Mouse (Mus musculus): ENCODE measurements at regions not wholly inside any gene's neighbourhood (a gene's known extent, or its start where the extent isn't known, plus 50 kb on each side); places are given as distances from the start of the nearest gene placed in this dataset.
A peak's percentile ranks its signal among the peaks of the same experiment; 100 is the strongest.
"Not testable (repeated sequence)": the region's sequence is repeated elsewhere in the genome, so short reads cannot be mapped to it uniquely, and the experiment has no call there.

DNA sequence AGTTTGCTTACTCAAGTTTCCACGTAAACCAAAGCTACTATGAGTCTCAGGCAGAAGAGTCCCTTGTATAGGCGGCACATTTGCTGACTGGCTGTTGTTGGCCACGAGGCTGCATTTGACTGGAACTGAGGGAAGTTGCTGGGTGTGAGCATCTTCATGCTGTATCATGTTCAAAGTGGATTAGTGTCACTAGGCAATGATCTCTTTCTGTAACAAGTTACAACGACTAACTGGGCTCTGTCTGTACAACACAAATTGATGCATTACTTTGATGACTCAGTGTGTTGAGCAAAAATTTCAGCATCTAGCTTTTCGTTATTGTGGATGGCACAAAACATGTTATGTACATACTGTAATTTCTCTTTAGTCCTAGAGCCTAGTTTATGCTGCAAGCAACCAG is 203.7 kb upstream of the P2ry1 start:
- no peak for DNase-seq (ENCODE audit: low read depth in 2 of 2, low spot score in 2 of 2)

DNA sequence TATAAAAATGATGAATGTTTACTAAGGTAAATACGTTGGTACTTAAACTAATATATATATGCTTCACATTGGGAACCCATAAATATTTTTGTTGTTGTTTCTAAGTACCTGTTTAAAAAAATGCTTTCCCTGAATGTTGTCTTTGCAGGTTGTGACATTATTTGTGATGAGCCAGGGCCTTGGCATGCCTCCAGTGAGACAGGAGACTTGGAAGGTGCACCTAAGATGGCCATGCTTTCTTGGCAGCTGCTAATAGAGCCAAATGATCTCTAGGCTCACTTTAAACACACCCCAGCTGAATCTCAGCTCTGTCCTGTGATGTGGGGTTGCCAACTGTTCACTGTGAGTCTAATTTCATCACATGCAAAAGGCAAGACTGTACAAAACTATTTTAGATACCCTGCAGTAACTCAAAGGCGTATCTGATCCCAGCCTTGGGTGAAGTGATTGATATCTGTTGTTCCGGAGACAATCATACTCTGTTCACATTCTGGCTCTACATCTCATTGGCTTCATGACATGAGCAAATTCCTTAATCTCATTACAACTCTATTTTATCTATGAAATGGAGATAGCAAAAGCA is 197.8 kb upstream of the P2ry1 start:
- no peak for DNase-seq (ENCODE audit: low read depth in 2 of 2, low spot score in 2 of 2)

DNA sequence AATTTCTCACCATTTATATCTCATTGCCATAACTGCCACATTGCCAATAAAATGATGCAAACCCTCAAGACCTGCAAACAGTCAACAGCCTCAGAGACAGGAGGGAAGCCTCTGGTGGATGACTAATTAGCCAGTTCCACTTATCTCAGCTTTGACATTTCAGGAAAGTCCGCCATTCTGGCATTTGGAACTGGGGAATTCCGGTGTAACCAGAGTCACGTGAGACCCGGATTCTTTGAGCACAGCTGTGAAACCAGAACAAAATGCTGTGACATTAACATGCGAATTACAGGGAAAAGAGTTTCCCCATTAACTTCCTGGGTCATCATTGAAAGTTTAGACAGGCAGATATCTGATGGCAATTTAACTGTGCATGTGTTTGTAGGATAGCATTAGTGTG is 190.7 kb upstream of the P2ry1 start:
- DNase-seq (ENCODE audit: low read depth in 2 of 2, low spot score in 2 of 2), result no peak

- no peak for DNase-seq (ENCODE audit: low read depth in 2 of 2, low spot score in 2 of 2)
Observed at GRCm38 (mm10) chr3:60813485-60813884, 189.1 kb upstream of the P2ry1 start.

- peak in 1 of 2 experiments; percentile 4 for DNase-seq (ENCODE audit: low read depth in 2 of 2, low spot score in 2 of 2)
Observed at GRCm38 (mm10) chr3:60819684-60820281, 182.8 kb upstream of the P2ry1 start.

DNA sequence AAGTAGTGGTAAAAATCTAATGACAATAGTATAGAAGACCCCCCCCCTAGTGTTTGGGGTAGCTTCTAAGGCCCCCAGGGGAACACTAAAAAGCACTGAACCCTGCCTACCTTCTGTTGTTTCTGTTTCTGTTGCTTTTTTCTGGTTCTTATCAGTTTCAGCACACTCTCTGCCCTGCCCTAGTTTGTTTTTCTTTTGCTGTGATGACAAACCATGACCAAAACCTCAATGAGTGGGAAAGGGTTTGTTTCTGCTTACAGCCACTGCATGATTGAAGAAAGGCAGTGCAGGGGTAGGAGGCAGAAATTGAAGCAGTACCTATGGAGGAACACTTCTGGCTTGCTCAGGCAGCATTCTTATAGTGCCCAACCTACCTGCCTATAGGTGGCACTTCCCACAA is 181.1 kb upstream of the P2ry1 start:
- peak in 1 of 2 experiments; percentile 5 for DNase-seq (ENCODE audit: low read depth in 2 of 2, low spot score in 2 of 2)

DNA sequence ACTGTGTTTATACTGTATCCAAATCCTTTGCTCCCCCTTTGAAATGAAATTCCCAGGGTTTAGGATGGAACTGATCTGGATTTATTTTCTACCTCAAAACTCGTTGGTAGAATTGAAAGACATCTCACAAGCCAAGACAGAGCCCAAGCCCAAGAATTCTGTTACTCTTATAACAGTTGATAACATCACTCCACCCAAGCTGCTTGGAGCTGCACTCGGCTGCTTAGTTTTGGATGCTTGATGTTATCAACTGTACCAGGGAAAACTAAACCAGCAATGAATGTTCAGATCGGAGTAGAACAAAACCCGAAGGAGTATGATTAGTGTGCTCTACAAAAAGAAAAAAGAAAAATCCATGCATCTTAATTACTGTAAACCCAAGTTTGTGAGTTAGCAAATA is 175.8 kb upstream of the P2ry1 start:
- DNase-seq (ENCODE audit: low read depth in 2 of 2, low spot score in 2 of 2), result no peak

- no peak for DNase-seq (ENCODE audit: low read depth in 2 of 2, low spot score in 2 of 2)
Observed at GRCm38 (mm10) chr3:60832385-60832784, 170.2 kb upstream of the P2ry1 start.

GRCm38 (mm10) chr3:60841895-60842294 is 160.7 kb upstream of the P2ry1 start:
- no peak for DNase-seq (ENCODE audit: low read depth in 2 of 2, low spot score in 2 of 2)

GRCm38 (mm10) chr3:60845293-60845692 is 157.3 kb upstream of the P2ry1 start:
- DNase-seq (ENCODE audit: low read depth in 2 of 2, low spot score in 2 of 2), result no peak

DNA sequence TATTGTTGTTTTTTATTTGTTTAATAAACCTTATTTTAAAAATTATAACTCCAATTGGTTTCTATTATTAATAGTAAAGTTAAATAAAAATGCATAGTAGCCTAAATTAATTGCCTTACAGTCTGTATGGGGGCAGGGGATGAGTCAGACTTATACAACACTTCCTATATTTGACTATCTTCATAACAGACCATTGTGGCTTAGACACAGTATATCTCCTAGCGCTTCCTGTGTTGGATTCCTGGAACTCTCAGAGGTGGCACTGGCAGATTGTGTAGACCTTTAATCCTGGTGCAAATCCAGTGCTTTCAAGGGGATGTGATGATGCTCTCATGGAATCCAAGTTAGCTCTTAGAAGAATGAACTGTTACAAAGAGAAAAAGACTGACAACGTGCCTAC is 154.2 kb upstream of the P2ry1 start:
- no peak for DNase-seq (ENCODE audit: low read depth in 2 of 2, low spot score in 2 of 2)

DNA sequence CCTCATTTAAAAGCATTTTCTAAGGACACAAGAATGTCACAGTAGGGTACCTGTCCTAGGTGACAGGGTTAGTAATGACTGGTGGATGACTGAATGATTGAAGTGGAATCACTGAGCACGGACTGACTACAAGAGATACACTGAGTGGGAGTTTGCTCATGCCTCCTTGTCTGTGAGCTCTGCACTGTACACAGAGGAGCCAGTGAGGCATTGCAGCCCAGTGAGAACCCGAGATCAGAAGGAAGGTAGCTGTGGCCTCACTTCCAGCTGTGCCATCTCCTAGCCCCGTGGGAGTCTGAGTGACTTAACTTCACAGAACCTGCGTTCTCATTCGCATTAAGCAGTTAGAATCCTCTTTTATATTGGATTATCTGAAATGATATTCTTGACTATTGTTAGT is 148.8 kb upstream of the P2ry1 start:
- no peak for DNase-seq (ENCODE audit: low read depth in 2 of 2, low spot score in 2 of 2)

- no peak for DNase-seq (ENCODE audit: low read depth in 2 of 2, low spot score in 2 of 2)
Observed at GRCm38 (mm10) chr3:60855734-60856133, 146.9 kb upstream of the P2ry1 start.

- DNase-seq (ENCODE audit: low read depth in 2 of 2, low spot score in 2 of 2), result no peak
Observed at GRCm38 (mm10) chr3:60858474-60859118, 144.0 kb upstream of the P2ry1 start.

DNA sequence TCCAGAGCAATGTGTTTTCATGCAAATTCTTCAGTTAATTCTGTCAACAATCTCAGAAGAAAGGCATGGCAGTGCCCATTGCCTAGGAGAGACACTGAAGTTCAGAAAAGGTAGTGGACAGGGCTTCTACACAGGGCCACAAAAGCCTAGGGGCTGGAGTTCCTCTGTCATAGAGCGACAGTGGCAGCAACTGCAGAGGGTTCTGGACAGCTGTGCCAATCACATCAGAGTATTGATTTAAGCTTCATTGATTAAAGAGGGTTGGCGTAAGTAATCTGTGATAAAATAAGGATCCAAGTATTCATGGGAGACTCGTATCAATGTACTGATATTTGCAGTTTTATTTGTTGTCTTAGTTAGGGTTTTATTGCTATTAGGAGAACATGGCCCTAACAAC is 143.5 kb upstream of the P2ry1 start:
- no peak for DNase-seq (ENCODE audit: low read depth in 2 of 2, low spot score in 2 of 2)

- not testable (repeated sequence) for DNase-seq (ENCODE audit: low read depth in 2 of 2, low spot score in 2 of 2)
Observed at GRCm38 (mm10) chr3:60876858-60877257, 125.7 kb upstream of the P2ry1 start.

- no peak for DNase-seq (ENCODE audit: low read depth in 2 of 2, low spot score in 2 of 2)
Observed at GRCm38 (mm10) chr3:60878880-60879279, 123.7 kb upstream of the P2ry1 start.

- DNase-seq (ENCODE audit: low read depth in 2 of 2, low spot score in 2 of 2), result no peak
Observed at GRCm38 (mm10) chr3:60884027-60884426, 118.6 kb upstream of the P2ry1 start.

DNA sequence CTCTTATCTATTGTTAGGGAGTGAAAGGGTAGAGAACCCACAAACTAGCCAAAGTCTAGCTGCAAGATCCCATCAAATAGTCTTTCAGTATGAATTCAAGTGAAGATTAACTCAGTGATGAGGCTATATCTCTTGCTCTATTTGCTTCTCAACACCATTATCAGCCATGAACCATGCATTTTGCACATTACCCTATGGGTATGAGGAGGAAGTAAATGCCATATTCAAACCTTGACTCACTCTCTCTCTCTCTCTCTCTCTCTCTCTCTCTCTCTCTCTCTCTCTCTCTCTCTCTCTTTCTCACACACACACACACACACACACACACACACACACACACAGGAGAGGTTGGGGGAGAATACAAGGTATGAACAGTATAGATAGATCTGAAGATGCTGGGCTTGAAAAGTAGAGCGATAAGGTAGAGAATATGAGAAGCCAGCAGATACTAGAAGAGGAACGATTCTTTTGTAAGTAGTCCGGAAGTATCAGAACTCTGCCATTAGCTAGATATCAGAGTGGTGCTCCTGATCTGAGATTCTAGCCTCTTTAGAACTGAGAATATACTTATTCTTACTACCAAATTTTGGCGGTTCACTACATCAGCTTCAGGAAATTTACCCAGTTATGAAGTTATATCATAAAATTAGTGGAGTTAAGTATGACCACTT is 113.3 kb upstream of the P2ry1 start:
- no peak for DNase-seq (ENCODE audit: low read depth in 2 of 2, low spot score in 2 of 2)

- DNase-seq (ENCODE audit: low read depth in 2 of 2, low spot score in 2 of 2), result no peak
Observed at GRCm38 (mm10) chr3:60897628-60898269, 104.8 kb upstream of the P2ry1 start.

DNA sequence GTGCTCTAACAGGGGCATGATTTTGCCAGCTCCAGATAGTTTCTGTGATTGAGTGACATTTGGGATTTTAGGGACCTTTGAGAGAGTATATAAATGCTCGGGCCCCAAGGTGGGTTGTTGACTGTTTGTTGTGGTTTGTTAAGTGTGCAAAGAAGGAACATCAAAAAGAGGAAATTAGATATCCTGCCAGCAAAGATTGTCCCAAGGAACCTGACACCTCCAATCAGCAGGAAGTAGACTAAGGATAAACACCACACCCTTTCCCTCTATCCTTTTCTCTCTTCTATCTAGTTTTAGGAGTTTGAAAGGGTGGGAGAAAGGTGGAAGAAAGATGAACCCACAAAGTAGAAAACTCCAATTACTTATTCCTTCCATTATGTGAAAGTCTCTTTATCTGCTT is 103.9 kb upstream of the P2ry1 start:
- DNase-seq (ENCODE audit: low read depth in 2 of 2, low spot score in 2 of 2), result no peak

- DNase-seq (ENCODE audit: low read depth in 2 of 2, low spot score in 2 of 2), result no peak
Observed at GRCm38 (mm10) chr3:60901571-60901970, 101.0 kb upstream of the P2ry1 start.

Measured in CD8-positive naive resting alpha-beta T cell, adult 2 months (primary cell).